Mouse (Mus musculus): ENCODE data around the gene Srsf2.

GRCm38 (mm10) chr11:116895402-116895801 lies 42.5 kb upstream of the Srsf2 start:
- TF ChIP-seq CTCF (IDR thresholded peaks at IDR 0.05; ENCODE audit: low read depth, low read length) (no peak), GATA1 (IDR thresholded peaks at IDR 0.05; ENCODE audit: borderline replicate concordance, low read length) (no peak)

All from G1E (cell line).